Mouse (Mus musculus) hindlimb bud, embryonic 11.5 days (tissue): Measurements from ENCODE around the gene Etv6.

Source experiments
- DNase-seq: peaks from one replicate; pipeline ENCODE4 v3.0.0-alpha.2; 2012; ENCODE audit warnings: low read depth, low spot score; ENCODE audit errors: extremely low spot score

The Etv6 gene

DNA sequence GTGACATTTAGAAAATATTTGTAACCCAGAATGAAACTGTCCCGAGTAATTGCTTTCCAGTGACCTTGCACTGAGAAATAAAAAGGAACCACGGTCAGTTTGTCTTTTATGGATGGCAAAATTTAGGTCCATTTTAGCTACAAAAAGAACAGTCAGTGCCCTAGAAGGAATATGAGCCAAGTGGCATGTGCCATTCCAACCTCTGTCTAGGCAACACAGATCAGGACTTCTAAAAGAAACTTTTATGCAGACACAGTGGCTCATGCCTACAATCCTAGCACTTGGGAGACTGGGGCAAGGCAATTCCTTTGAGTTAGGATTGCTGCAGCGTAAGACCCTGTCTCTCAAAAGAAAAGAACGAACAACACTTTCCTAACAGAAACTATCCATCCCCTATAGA lies 208.6 kb downstream of the Etv6 start:
- no peak for DNase-seq

DNA sequence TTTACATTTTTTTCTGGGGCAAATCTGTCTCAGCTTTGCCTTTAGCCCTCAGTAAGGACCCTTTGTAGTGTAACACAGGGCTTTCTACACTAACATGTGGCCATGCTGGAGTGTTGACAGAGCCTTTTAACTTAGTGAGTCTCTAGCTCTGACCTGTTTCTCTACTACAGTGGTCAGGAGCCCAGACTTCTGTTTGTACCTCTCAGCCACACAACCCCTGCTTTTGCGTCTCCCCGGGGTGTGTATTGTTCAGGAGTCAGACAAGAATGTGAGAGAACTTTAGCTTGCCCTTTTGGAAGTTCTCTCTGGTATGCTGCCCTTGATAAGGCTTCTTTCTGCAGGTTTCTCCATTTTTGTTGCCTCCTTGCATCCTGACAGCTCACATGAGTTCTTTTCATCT lies 210.6 kb downstream of the Etv6 start:
- DNase-seq = no peak

DNA sequence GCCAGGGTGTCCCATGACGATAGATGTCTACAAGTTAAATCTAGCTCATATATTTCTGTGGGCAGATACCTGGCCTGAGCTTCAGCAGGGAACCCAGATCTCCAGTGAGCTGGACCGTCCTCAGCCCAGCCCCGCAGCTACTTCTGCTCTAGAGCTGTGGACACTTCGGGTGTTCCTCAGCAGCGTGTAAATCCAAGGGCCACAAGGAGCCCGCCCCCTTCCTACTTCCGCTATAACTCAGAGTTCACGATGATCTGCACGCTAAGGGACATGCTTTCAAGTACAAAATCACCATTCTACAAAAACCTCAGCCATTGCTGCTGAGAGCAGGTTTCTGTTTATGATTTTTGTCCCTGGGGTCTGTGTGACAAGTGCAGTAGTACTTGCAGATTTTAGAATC lies 211.8 kb downstream of the Etv6 start:
- no peak for DNase-seq

DNA sequence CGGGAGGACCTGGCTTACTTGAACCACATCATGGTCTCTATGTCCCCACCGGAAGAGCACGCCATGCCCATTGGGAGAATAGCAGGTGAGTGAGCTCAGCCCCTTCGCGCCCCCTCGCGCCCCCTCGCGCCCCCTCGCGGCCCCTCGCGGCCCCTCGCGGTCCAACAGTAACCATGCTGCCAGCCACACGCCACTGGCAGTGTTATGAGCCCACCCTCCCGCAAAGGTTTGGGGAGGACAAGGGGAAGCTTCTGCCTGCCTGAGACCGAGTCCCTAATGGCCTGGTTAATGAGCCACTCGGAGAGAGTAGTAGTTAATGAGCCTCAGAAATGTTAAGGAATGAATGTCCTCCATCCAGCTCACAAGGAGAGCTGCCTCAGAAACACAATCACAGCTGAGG lies 213.2 kb downstream of the Etv6 start:
- no peak for DNase-seq

DNA sequence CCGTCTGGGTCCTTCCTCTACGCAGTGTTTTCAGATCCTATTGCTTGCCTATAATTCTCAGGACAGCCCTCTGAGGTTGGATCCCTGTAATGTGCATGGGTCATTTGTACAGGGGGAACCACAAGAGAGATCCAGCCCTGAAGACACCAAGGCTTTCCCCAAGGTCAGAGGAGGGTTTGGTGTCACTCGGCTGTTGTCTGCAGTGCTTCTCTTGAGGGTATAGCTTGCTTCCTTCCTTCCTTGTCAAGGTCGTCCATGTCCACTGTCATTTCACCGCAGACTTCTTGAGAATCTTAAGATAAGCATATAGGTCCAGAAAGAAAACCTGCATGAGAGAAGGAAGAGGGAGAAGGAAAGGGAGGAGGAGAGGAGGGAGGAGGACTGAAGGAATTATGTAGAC lies 215.3 kb downstream of the Etv6 start:
- no peak for DNase-seq

DNA sequence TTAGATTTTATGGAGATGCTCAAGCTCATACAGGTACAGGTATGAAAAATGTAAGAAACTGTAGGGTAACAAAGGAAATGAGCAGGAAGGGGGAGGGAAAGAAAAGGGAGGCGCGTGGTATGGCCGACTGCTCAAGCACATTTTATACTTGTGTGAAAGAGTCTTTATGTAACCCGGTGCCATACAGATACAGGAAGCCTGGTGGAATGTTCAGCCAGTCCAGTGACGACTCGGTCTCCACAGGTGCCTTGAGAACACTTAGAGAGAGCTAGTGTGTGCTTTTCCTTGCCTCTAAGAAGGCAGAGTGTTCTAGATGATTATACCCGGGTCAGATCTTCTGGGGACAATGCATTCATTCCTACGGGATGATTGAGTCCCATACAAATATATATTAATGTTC lies 215.9 kb downstream of the Etv6 start:
- DNase-seq = no peak

DNA sequence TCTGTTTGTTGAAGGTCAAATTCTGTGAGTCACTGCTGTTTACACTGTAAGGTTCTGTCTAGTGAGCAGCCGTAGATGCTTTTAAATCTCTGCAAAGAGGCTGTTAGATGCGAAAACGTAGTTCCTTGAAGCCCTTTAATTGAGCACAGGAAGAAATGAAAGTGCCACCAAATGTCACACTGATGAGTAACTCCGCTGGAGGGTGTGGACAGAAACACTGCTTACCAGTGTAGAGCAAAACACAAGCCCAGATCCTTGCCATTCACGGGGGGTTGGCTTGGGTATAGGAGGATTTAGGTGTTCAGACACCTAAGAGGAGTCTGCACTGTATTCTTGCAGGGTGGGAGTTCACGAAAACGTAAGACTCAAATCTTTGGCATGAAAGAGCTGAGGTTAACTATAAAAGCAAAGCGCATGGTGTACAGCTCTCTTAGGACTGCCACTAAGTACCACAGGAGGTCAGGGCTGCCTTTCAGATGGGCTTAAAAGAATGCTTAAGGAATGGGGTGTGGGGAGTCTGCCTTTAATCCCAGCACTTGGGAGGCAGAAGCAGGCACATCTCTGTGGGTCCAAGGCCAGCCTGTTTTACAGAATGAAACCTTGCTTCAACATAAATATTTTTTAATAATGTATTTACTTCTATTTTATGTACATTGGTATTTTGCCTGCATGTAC lies 216.7 kb downstream of the Etv6 start:
- DNase-seq = no peak

DNA sequence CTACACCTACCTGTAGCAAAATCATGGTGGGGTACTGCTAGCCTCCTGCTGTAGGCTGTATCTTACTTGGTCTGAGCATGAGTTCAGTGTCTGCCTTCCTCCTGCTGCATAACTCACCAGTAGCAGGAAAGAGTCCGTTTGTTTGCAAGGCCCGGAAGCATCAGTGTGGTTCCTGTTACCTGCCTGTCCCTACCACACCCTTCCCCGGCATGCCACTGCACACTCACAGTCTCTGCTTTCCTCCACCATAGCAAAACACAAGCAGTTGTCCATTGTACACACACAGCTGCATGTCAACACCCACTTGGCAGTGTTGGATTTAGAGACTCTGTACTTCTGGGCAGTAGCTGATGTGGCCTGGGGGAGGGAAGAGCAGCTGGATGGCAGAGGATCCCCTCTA lies 220.9 kb downstream of the Etv6 start:
- DNase-seq = no peak

DNA sequence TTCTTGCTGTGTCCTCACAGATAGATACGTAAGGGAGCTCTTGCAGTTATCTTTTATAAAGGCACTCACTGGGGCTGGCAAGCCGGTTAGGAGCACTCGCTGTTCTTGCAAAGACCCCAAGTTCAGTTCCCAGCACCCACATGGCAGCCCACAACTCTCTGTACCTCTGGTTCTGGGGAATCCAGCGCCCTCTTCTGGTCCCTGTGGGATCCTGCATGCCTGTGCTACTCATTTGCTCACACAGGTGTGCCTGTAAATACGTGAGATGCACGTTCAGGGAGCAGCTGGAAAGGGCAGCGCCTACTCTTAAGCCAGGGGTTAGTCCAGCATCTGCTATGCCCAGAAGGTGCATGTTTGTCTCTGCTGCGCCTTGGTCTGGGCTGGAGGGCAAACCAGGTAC lies 224.4 kb downstream of the Etv6 start:
- no peak for DNase-seq

DNA sequence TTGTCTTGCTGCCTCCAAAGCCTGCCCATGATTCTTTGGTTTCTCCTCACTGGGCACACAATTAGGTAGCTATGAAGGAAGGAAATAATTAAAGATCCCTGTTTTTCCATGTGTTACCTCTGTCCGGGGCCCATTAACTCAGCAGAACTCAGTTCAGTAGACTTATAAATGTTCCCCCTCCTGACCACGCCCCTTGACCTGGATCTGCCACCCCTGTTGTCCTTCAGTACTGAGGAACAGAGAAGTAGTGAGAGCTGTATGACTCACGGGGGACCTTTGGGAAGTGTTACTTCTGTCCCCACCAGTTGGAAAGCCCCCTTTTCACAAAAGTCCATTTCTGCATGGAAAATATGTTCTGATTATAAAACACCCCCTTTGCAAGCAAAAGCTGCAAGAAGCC lies 226.4 kb downstream of the Etv6 start:
- no peak for DNase-seq

DNA sequence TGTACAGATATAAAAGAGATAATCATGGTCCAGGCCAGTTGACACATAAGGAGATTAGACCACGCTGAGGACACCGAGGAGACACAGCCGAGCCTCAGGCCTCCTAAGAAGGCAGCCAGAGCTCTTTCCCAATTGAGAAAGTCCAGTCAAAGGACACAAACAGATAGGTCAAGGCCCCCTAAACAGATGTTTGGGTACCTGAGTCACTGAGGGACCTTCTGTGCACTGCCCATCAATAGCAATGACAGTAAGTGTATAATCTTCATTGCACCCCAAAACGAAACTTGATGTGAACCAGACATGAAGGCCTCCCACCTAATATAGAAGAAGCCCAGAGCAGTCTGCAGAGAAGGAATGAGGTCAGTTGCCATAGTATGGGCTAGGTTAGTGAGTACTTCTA lies 226.9 kb downstream of the Etv6 start:
- no peak for DNase-seq

DNA sequence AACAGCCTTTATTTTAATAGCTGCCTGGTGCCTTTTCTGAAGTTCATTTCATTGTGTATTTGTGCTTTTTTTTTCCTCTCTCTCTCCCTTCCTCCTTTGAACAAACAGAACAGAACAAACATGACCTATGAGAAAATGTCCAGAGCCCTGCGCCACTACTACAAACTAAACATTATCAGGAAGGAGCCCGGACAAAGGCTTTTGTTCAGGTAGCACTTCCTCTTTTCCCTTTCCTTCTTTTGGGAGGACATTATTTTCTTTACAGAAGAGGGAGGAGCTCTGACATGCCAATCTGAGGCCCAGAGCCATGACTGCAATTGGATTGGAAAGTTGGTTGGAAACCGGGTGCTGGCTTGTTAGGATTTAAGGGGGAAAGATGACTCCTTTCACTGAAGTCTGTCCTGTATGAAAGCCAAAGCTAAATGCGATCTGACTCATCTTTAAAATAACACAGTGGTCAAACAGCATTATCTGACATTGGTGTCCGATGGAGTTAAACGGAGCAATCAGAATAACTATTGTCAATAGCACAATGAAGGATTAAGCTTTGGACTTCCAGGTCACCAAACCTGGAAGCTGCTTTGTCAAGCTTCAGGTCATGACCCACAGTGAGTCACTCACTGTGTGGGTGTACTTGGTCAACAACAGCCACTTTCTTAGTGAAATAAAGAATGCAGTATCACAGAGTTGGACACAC lies 227.6 kb downstream of the Etv6 start:
- DNase-seq = no peak

DNA sequence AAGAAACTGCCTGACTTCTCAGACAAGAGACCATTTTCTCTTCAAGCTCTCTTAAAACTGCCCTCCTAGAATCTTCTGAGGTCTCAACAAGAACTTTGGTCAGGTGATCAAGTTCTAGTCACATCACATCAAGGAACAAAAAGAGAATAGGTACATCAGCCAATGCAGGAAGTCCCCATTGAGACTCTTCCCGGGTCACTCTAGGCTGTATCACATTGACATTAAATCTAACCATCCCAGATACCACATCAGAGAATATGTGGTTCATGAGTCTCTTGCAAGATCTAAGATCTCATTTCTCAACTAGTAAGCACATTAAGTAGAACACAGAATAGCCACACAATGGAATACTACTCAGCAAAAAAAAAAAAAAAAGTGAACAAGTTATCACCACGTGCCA lies 238.4 kb downstream of the Etv6 start:
- DNase-seq = no peak

DNA sequence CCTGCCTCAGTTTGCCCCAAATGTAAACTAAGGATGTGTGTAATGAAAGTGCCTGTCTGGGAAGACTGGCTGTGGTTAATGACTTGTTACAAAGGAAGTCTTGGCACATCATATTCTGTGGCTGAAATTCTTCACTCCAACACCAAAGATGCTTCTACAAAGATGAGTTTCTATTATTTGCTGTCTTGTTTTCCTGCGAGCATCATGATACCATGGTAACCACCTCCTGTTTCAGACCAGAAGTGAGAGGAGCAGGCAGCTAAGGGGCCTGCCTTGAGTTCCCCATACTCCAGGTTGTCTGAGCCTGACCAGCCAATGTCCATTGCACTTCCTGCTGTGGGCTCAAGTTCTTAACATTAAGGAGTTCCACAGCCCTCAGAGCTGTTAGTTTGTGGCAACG lies 241.5 kb downstream of the Etv6 start:
- no peak for DNase-seq

DNA sequence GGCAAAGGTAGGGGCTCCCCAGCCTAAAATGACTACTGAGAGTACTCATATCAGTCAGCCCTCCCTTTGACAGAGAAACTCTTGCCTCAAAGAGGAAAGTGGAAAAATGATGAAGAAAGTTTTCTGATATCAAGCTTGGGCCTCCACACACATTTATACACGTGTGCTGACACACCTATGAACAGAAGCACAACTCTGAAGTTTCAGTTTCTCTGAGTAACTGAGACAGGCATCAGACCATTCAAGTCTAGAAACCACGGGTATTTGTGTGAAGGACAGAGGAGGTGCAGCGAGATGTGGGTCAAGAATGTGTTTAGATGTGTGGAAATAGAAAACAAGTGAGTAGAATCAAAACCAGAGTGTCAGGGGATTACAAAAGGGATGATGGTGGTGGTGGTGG lies 246.6 kb downstream of the Etv6 start:
- DNase-seq = no peak

DNA sequence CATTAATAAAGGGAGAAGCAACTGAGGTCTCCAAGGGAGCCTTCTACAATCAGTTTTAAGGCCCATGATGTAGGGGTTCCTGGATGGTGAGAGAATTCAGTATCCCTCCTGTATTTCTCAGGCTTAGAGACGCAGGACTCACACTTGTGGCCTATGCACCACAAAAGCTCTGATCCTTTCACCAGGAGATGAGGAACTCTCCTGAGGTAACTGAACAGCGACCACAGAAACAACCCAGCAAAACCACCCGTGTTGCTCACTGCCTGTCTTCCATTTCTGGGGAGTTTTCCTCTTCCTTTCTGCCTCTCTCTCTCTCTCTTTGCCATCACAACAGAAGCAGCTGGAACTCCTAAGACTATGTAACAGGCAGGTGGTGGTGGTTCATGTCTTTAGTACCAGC lies 256.3 kb downstream of the Etv6 start:
- DNase-seq = no peak

DNA sequence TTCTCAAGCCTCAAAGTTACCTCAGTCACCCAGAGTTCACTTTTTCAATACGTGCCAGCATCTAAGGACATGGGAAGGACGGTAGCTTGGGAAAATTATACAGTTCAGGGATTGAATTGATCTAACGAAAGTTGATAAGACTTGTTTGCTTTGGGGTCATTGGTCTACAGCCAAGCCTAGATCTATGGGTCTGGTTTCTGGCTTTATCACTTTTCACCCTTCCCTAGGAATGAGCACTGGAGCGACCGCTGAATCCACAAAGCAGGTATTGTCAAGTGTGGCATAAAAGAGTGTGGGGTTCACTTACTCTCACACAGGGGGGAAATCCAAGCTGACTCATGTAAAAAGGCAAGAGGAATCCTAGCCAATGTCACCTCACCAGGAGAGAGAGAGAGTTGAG lies 256.9 kb downstream of the Etv6 start:
- no peak for DNase-seq

DNA sequence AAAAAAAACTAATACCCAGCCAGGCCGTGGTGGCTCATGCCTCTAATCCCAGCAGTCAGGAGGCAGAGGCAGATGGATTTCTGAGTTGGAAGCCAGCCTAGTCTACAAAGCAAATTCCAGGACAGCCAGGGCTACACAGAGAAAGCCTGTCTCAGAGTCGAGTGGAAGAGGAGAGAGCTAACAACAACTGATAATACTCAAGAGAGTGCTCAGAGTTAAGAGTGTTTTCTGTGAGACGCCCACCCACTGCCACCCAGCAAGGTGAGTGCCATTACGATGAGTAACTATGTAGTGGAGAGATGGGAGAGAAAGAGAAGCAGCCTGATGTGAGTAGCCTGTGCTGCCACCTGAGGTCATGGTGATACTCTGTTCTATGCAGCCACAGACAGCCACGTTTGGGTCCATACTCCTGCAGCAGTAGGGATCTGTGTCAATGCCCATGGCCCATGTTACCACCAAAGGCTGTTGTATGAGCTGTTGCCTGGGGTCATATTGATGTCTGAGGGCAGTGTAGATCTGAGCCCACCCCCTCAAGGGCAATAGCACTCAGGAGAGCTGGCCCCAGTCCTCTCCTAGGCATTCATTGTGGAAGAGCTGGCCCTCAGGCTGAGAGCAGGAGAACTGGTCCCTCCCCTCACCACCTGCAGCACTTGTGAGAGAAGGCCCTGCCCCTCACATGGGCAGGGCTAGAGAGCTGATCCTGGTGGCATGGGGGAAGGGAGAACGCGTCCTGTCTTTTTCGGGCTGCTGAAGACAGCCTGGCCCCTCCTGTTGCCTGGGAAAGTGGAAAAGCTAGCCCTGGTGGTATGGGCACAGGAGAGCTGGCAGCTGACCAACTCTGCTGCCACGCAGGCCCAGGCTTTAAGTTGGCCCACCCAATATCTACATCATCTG lies 258.4 kb downstream of the Etv6 start:
- no peak for DNase-seq

DNA sequence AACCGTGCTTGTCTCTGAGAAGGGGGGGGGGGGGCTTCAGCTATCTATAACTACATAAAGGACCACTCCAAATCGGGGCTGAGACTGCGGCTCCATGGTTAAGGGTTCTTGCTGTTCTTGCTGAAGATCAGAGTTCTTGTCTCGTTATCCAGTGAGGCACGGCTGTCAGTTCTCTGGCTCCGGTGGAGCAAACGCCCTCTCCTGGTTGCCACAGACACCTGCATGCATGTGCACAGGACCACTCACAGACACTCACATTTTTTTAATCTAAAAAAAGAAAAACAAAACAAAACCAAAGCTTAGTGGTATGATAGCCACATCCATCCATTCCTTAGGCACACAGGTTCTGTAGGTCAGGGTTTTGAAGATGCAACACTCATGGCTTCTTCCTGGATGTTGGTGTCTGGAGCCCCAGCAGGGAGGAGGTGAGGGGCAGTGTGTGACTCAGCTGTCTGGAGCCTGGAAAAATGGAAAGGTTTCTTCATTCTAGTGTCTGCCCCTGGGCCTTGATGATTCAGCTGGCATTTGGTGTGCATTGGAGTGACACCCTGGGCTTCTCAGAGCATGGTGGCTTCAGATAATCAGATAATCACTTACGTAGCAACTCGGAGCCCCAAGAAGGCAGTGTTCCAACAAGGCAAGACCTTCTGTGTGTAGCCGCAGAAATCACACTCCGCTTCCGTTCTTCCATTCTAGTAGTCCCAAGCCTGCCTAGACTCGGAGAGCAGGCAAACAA lies 262.6 kb downstream of the Etv6 start:
- no peak for DNase-seq

DNA sequence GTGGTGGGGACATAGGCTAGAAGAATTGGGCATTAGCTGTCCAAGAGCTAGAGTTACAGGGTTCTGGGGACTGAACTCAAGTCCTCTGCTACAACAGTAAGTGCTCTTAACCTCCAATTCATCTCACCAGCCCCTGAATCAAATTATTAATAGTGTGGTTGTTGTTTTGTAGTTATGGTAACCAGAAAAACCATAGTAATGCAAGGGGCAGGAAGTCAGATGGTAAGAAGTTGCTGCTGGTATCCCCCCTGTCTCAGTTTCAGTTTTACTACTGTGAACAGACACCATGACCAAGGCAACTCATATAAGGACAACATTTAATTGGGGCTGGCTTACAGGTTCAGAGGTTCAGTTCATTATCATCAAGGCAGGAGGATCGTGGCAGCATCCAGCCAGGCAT lies 266.5 kb downstream of the Etv6 start:
- no peak for DNase-seq

DNA sequence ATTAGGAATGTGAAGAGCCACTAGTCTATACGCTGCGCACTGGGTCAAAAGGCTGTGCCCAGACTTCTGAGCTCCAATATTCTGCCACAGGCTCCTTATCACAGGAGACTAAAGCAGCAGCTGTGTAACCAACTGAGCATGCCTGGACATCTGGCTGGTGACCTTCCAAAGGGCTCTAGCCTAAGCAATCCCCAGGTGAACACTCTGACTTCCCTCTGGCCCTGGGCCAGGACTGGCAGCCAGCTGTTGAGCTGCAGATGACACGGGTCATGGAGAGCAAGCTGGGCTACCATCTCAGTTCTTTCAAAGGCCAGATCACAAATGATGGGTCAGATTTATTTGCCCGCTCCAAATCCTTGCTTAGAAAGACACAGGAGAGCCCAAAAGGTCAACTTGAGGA lies 275.8 kb downstream of the Etv6 start:
- DNase-seq = no peak
